Mouse (Mus musculus) limb, embryonic 14.5 days (tissue): ENCODE results near the gene Rnf144a. TPM values are rescaled to one million over a fixed set of nuclear protein-coding genes. Genes with fewer than 3 reads are reported as not detected.

ENCODE experiments used
- ATAC-seq: fragments of 200-750 bp; cut with Nextera tagmentation; 2 replicates; pipeline ENCODE4 v1.8.0; 2017; ENCODE audit warnings: low read depth, moderate number of reproducible peaks, moderate TSS enrichment; ENCODE audit not compliant: low FRiP score
- DNase-seq: peaks from one replicate; pipeline ENCODE4 v3.0.0-alpha.2; 2015; ENCODE audit warnings: low spot score
- H3K27ac ChIP-seq: fragments of 300-500 bp; sonication (generic); replicated peaks from 2 replicates; pipeline ENCODE4 v1.5.1; 2014; ENCODE audit warnings: low read depth, mild to moderate bottlenecking, low read length, moderate library complexity, mixed read lengths
- H3K27me3 ChIP-seq: fragments of 300-500 bp; sonication (generic); 2 replicates; pipeline ENCODE4 v1.6.1; 2014; ENCODE audit warnings: low read length, mixed read lengths; ENCODE audit not compliant: control insufficient read depth, insufficient read depth
- H3K36me3 ChIP-seq: fragments of 300-500 bp; sonication (generic); 2 replicates; pipeline ENCODE4 v1.6.1; 2014; ENCODE audit warnings: mild to moderate bottlenecking, low read length, moderate library complexity, mixed read lengths; ENCODE audit not compliant: control insufficient read depth, insufficient read depth
- H3K4me1 ChIP-seq: fragments of 300-500 bp; sonication (generic); 2 replicates; pipeline ENCODE4 v1.6.1; 2014; ENCODE audit warnings: antibody characterized with exemption, low read length, mixed read lengths; ENCODE audit not compliant: control insufficient read depth, insufficient read depth
- H3K4me2 ChIP-seq: fragments of 300-500 bp; sonication (generic); replicated peaks from 2 replicates; pipeline ENCODE4 v1.6.1; 2014; ENCODE audit warnings: low read depth, mild to moderate bottlenecking, low read length, moderate library complexity; ENCODE audit not compliant: severe bottlenecking
- H3K4me3 ChIP-seq: fragments of 300-500 bp; sonication (generic); replicated peaks from 2 replicates; pipeline ENCODE4 v1.5.1; 2014; ENCODE audit warnings: low read length
- H3K9ac ChIP-seq: fragments of 300-500 bp; sonication (generic); 2 replicates; pipeline ENCODE4 v1.6.1; 2014; ENCODE audit warnings: mild to moderate bottlenecking, low read depth, low read length, moderate library complexity; ENCODE audit not compliant: severe bottlenecking
- H3K9me3 ChIP-seq: fragments of 300-500 bp; sonication (generic); 2 replicates; pipeline ENCODE4 v1.6.1; 2016; ENCODE audit warnings: low read length; ENCODE audit not compliant: control insufficient read depth
- POLR2A ChIP-seq: fragments of 200-500 bp; IDR thresholded peaks from 2 replicates; pipeline ENCODE4 v1.8.0; 2012; ENCODE audit warnings: inconsistent platforms, mild to moderate bottlenecking, moderate library complexity, borderline replicate concordance; ENCODE audit not compliant: insufficient read depth, insufficient read length; ENCODE audit errors: extremely low read depth
- WGBS: fragments of 180-500 bp; shearing (Covaris S2); extraction: QIAGEN DNeasy Blood & Tissue Kit; methylation state at CpG from one replicate; pipeline ENCODE4 v1.1.7; 2014; 5-methylcytosine and 5-hydroxymethylcytosine counted together
- polyA plus RNA-seq, 2 experiments: library from polyadenylated mRNA; depleted of rRNA in 1 of 2; stranded (reverse) in 1 of 2; unstranded in 1 of 2; fragments of >200 nt; fragmentation: Nextera tagmentation in 1 of 2; extraction: Ambion mirVana in 1 of 2; gene quantifications; 2 replicates each; pipeline versions ENCODE4 v1.2.1 to v1.2.3; 2012 to 2014

Gene Rnf144a
- polyA plus RNA-seq, 2 experiments, result 33.3 to 34.6 TPM

GRCm38 (mm10) chr12:26410443-26410842, 4.6 kb downstream of the Rnf144a start:
- Histone ChIP-seq H3K27ac (no peak overlapping the region), H3K4me2 (no peak overlapping the region), H3K4me1 (peaks cover 49% of the 10 kb centered on the region), H3K27me3 (no peaks in the 10 kb centered on the region), H3K36me3 (peaks cover 15% of the 10 kb centered on the region), H3K4me3 (no peak overlapping the region), H3K9me3 (no peaks in the 10 kb centered on the region), H3K9ac (no peak overlapping the region)
- 86% methylated on average over 3 of the region's 3 CpGs for WGBS
- ATAC-seq (no peak), DNase-seq (no peak)
- no peak for TF ChIP-seq POLR2A

- WGBS, result 78% methylated on average over 9 of the region's 9 CpGs
- Histone ChIP-seq H3K27me3 (no peaks in the 10 kb centered on the region), H3K36me3 (peaks cover 23% of the 10 kb centered on the region), H3K9me3 (no peaks in the 10 kb centered on the region), H3K4me3 (no peak overlapping the region), H3K27ac (no peak overlapping the region), H3K9ac (no peak overlapping the region), H3K4me2 (no peak overlapping the region), H3K4me1 (peaks cover 51% of the 10 kb centered on the region)
- ATAC-seq (no peak), DNase-seq (no peak)
- TF ChIP-seq POLR2A, result no peak
Observed at GRCm38 (mm10) chr12:26408707-26409106, 6.3 kb downstream of the Rnf144a start.

GRCm38 (mm10) chr12:26404781-26405702, 10.0 kb downstream of the Rnf144a start:
- ATAC-seq, result peak; percentile 41; the same call in 1 of the 2 replicates
- Histone ChIP-seq H3K27ac (peak overlapping the region; percentile 72), H3K4me3 (no peak overlapping the region), H3K4me1 (peaks cover 30% of the 10 kb centered on the region), H3K36me3 (peaks cover 30% of the 10 kb centered on the region), H3K4me2 (no peak overlapping the region), H3K9ac (no peak overlapping the region), H3K9me3 (no peaks in the 10 kb centered on the region), H3K27me3 (no peaks in the 10 kb centered on the region)
- DNase-seq, result no peak
- no peak for TF ChIP-seq POLR2A
- WGBS, result 76% methylated on average over 11 of the region's 11 CpGs

- no peak for DNase-seq
- Histone ChIP-seq H3K9ac (no peak overlapping the region), H3K4me3 (no peak overlapping the region), H3K9me3 (no peaks in the 10 kb centered on the region), H3K27ac (no peak overlapping the region), H3K27me3 (no peaks in the 10 kb centered on the region), H3K4me1 (peaks cover 32% of the 10 kb centered on the region), H3K4me2 (no peak overlapping the region), H3K36me3 (peaks cover 23% of the 10 kb centered on the region)
- WGBS, result 79% methylated on average over 16 of the region's 16 CpGs
- no peak for TF ChIP-seq POLR2A
- ATAC-seq, result no peak
Observed at GRCm38 (mm10) chr12:26403372-26404125, 11.5 kb downstream of the Rnf144a start.

GRCm38 (mm10) chr12:26401696-26402470, 13.2 kb downstream of the Rnf144a start:
- Histone ChIP-seq H3K27me3 (no peaks in the 10 kb centered on the region), H3K27ac (0 out of 2 replicates have a peak overlapping the region, but pooled peaks have one; percentile 8), H3K4me3 (no peak overlapping the region), H3K4me1 (peaks cover 33% of the 10 kb centered on the region), H3K9ac (no peak overlapping the region), H3K36me3 (peaks cover 18% of the 10 kb centered on the region), H3K4me2 (no peak overlapping the region), H3K9me3 (no peaks in the 10 kb centered on the region)
- DNase-seq, result no peak
- no peak for TF ChIP-seq POLR2A
- WGBS, result 74% methylated on average over 10 of the region's 10 CpGs
- ATAC-seq, result no peak
